Mouse (Mus musculus): ENCODE results near the gene Macrod1. TPM values are rescaled to one million over a fixed set of nuclear protein-coding genes. Genes with fewer than 3 reads are reported as not detected.

Macrod1 gene
- polyA plus RNA-seq, 1 experiment: 44.3 TPM

DNA sequence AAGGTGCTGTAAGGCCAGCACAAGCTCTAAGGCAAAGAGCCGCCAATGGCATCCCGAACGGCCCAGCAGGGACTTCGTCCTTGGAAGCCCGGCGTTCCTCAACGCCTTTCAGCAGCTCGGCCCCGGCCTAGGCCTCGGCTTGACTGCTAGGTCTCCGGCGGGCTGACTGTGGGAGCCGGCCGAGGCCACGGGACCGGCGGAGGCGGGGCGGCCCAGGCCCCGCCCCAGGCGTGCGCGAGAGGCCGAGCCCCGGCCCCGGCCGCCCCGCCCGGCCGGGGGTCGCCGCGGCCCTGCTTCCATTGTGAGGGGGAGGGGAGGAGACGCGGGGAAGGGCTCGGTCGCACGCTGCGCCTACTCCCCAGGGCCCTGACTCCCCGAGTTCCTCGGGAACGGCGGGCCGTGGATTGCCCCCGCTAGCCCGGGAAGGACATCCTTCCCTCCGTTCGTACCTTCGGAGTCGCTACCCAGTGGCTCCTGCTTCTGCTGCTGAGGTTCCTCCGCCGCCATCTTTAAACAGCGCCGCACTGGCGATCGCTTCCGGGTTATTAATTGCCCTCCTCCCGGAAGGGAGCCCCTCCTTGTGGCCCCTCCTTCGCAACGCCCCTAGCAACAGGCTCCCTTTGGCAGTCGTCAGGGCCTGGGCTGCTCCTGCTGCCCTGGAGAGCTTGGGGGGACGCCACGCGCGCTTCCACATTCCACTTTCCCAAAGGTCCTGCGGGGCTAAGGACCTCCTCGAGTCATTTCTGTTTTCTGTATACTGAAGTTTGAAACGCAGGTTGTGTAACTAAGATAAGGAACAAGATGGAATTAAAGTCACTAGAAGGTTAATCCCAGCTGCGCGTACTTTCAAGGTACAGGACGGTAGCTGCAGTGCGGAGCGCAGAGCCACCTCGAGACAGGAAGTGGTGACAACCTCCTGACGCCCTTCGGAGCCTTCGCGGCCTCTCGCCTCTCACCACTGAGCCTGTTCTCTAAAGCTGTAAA, 149.4 kb downstream of the Macrod1 start, which contains the start of gene Otub1:
Gene Otub1 (minus strand): TSS at position 564 of the 984 bp plus-strand sequence.
- DNase-seq: peak; percentile 93
- 1% methylated on average over 77 of the region's 79 CpGs for WGBS
- peaks cover 11% of the 10 kb centered on the region for H3K4me1 ChIP-seq (ENCODE audit: control insufficient read depth, insufficient read depth, low read length)
- H3K4me3 ChIP-seq (replicated peaks; ENCODE audit: extremely low read depth, low read depth, low read length): peak within 1 kb of the TSS; percentile 97
- TF ChIP-seq CTCF (IDR thresholded peaks at IDR 0.05; ENCODE audit: insufficient read depth, low read length) (no peak), POLR2A (IDR thresholded peaks at IDR 0.05; ENCODE audit: borderline replicate concordance, extremely low read depth, low read depth, low read length) (peak; percentile 77; the same call in 1 of the 2 replicates)

DNA sequence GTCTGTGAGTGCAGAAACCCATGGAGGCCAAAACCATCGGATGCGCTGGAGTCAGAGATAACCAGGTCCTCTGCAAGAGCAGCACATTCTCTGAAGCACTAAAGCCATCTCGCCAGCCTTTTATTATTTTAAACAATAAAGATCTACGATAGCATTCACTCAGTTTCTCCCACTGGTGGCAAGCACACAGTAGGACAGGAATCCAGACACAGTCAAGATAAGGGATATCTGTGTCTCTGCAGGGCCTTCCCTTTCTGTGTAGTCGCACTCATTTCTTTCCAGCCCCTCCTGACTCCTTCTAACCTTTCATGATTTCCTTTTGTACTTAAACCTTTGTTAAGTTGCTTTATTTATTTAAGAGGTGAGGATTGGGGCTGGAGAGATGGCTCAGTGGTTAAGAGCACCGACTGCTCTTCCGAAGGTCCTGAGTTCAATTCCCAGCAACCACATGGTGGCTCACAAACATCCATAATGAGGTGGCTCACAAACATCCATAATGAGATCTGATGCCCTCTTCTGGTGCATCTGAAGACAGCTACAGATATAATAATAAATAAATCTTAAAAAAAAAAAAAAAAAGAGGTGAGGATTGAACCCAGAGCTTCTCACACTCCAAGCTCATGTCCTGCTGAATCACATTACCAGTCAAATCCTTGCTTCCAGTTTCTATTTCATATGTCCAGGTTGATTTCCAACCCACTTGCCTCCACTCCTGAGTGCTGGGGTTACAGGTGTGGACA, 153.5 kb downstream of the Macrod1 start:
- 82% methylated on average over 7 of the region's 7 CpGs for WGBS
- no peak for DNase-seq
- peaks cover 11% of the 10 kb centered on the region for H3K4me1 ChIP-seq (ENCODE audit: control insufficient read depth, insufficient read depth, low read length)
- TF ChIP-seq CTCF (IDR thresholded peaks at IDR 0.05; ENCODE audit: insufficient read depth, low read length): no peak
- TF ChIP-seq POLR2A (IDR thresholded peaks at IDR 0.05; ENCODE audit: borderline replicate concordance, extremely low read depth, low read depth, low read length): no peak
- no peak overlapping the region for H3K4me3 ChIP-seq (replicated peaks; ENCODE audit: extremely low read depth, low read depth, low read length)

DNA sequence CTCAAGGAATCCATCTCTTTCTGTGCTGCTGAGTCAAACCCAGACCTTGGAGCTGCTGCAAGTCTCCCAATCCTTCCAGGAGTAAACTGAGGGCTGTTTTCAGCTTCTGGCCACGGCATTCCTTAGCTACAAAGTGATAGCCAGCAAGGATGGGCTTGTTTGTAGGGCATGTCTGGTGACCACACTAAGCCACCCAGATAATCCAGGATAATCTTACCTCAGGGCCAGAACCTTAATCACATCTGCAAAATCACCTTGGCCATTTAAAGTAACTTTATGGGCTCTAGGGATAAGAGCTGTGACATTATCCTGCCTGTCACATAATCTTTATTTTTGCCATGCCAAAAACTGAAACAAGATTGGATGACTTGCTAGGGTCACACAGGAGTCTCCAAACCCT, 155.6 kb downstream of the Macrod1 start:
- WGBS: 83% methylated on average over 1 of the region's 1 CpGs
- DNase-seq: no peak
- Histone ChIP-seq H3K4me1 (ENCODE audit: control insufficient read depth, insufficient read depth, low read length) (peaks cover 8% of the 10 kb centered on the region; the same call in 1 of the 2 replicates), H3K4me3 (replicated peaks; ENCODE audit: extremely low read depth, low read depth, low read length) (no peak overlapping the region)
- TF ChIP-seq POLR2A (IDR thresholded peaks at IDR 0.05; ENCODE audit: borderline replicate concordance, extremely low read depth, low read depth, low read length): no peak
- TF ChIP-seq CTCF (IDR thresholded peaks at IDR 0.05; ENCODE audit: insufficient read depth, low read length): no peak

DNA sequence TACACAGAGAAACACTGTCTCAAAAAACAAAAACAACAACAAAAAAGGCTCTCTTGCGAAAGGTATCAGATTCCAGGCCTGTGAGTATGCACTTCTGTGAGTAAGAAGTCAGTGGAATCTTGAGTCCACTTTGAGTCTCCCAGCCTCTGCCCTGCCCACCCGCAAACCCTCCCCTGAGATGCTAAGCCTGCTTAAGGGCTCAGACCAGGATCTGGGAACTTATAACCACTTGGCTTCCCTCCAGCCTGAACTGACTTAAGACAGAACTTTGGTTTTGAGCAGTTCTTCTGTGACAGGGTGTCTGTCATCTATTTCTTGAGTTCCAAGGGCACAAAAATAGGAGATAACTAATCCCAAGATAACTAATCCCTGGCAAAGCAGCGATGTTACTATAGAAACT, 156.4 kb downstream of the Macrod1 start:
- WGBS: 73% methylated on average over 3 of the region's 3 CpGs
- Histone ChIP-seq H3K4me1 (ENCODE audit: control insufficient read depth, insufficient read depth, low read length) (peaks cover 8% of the 10 kb centered on the region; the same call in 1 of the 2 replicates), H3K4me3 (replicated peaks; ENCODE audit: extremely low read depth, low read depth, low read length) (no peak overlapping the region)
- TF ChIP-seq POLR2A (IDR thresholded peaks at IDR 0.05; ENCODE audit: borderline replicate concordance, extremely low read depth, low read depth, low read length) (no peak), CTCF (IDR thresholded peaks at IDR 0.05; ENCODE audit: insufficient read depth, low read length) (no peak)
- DNase-seq: no peak

DNA sequence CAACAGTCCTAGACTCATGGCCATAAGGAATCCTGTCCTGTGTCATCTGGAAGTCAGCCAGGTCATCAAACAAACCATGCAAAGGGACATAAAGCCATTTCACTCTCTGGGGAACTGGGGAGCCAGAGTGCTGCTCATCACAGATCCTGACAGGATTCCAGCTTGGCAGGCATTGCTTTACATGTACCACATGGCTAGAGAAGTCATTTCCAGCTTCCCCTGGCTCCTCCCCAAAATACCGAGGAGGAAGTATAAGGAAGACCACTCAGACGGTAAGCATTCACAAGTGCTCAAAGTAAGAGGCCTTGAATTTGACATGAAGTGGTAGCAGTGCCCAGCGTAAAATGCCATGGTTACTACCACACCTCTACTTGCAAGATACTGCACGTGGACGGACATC, 157.9 kb downstream of the Macrod1 start:
- DNase-seq: peak; percentile 30
- TF ChIP-seq CTCF (IDR thresholded peaks at IDR 0.05; ENCODE audit: insufficient read depth, low read length) (no peak), POLR2A (IDR thresholded peaks at IDR 0.05; ENCODE audit: borderline replicate concordance, extremely low read depth, low read depth, low read length) (no peak)
- Histone ChIP-seq H3K4me1 (ENCODE audit: control insufficient read depth, insufficient read depth, low read length) (peaks cover 8% of the 10 kb centered on the region; the same call in 1 of the 2 replicates), H3K4me3 (replicated peaks; ENCODE audit: extremely low read depth, low read depth, low read length) (no peak overlapping the region)
- WGBS: 42% methylated on average over 5 of the region's 5 CpGs

DNA sequence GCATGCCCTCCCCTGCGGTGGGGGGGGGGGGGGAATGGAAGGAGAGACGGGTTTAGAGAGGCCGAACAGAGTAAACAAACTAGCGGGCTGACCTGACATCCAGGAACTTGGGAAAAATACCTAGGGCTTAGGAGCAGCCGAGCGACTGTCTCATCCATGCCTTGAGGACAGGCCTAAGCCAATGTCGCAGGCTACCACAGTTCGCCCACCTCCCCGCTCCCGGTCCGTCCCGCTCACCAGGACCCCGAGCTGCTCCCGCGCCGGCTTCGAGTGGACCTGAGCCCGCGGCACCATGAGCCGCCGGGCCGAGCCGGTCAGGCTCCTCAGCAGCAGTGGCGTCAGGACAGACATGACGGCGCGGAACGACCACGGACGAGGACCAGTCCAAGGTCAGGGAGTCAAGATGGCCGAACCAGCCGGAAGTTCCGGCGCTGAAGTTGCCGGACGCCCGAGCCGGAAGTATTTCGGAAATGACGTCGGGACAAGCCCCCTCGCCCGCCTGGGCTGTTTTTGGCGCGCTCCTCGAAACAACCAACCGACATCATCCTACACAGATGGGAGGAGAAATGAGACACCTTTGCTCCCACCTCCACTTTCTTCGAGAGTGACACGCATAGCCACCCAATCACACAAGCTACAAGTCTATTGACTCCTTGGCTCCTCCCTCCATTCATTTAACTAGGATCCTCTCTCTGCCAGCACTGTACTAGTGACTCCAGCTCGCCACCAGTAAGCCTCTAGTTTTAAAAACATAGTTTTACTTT, 160.7 kb downstream of the Macrod1 start, which contains the start of gene Cox8a:
Gene Cox8a (minus strand): TSS at position 455 of the 764 bp plus-strand sequence.
- no peak for TF ChIP-seq CTCF (IDR thresholded peaks at IDR 0.05; ENCODE audit: insufficient read depth, low read length)
- TF ChIP-seq POLR2A (IDR thresholded peaks at IDR 0.05; ENCODE audit: borderline replicate concordance, extremely low read depth, low read depth, low read length): peak; percentile 91; the same call in 1 of the 2 replicates
- peaks cover 8% of the 10 kb centered on the region; the same call in 1 of the 2 replicates for H3K4me1 ChIP-seq (ENCODE audit: control insufficient read depth, insufficient read depth, low read length)
- under 1% methylated on average over 50 of the region's 50 CpGs for WGBS
- peak within 1 kb of the TSS; percentile 78 for H3K4me3 ChIP-seq (replicated peaks; ENCODE audit: extremely low read depth, low read depth, low read length)
- peak; percentile 95 for DNase-seq

DNA sequence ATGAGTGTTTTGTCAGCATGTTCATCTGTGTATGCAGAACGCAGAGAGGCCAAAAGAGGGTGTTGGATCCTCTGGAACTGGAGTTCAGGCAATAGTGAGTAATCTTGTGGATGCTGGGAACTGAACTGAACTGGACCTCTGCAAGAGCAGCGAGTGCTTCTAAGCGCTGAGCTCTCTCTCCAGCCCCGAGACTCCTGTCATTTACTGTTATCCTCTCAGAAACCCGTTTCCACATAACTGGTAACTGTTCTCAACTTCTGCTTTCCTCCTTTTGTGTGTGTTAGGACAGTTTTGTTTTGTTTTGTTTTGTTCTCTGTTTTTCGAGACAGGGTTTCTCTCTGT, 161.3 kb downstream of the Macrod1 start:
- 6% methylated on average over 6 of the region's 6 CpGs for WGBS
- TF ChIP-seq POLR2A (IDR thresholded peaks at IDR 0.05; ENCODE audit: borderline replicate concordance, extremely low read depth, low read depth, low read length): no peak
- TF ChIP-seq CTCF (IDR thresholded peaks at IDR 0.05; ENCODE audit: insufficient read depth, low read length): no peak
- Histone ChIP-seq H3K4me3 (replicated peaks; ENCODE audit: extremely low read depth, low read depth, low read length) (no peak overlapping the region), H3K4me1 (ENCODE audit: control insufficient read depth, insufficient read depth, low read length) (peaks cover 8% of the 10 kb centered on the region; the same call in 1 of the 2 replicates)
- no peak for DNase-seq

DNA sequence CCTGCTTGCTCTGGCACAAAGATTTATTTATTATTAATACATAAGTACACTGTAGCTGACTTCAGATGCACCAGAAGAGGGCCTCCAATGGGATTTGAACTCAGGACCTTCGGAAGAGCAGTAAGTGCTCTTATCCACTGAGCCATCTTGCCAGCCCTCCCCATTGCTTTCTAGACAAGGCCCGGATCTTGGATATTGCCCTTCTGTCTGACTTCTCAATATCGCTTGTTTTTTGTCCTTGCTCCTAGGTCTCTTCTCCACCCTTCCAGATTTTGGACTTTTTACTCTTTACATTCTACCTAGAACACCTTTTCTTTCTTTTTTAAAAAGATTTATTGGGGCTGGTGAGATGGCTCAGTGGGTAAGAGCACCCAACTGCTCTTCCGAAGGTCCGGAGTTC, 162.1 kb downstream of the Macrod1 start:
- 94% methylated on average over 5 of the region's 5 CpGs for WGBS
- no peak overlapping the region for H3K4me3 ChIP-seq (replicated peaks; ENCODE audit: extremely low read depth, low read depth, low read length)
- no peak for DNase-seq
- no peak for TF ChIP-seq POLR2A (IDR thresholded peaks at IDR 0.05; ENCODE audit: borderline replicate concordance, extremely low read depth, low read depth, low read length)
- TF ChIP-seq CTCF (IDR thresholded peaks at IDR 0.05; ENCODE audit: insufficient read depth, low read length): no peak
- H3K4me1 ChIP-seq (ENCODE audit: control insufficient read depth, insufficient read depth, low read length): peaks cover 8% of the 10 kb centered on the region; the same call in 1 of the 2 replicates

Data from lung, adult 2 months (tissue).